Mouse (Mus musculus) lung, adult 2 months (tissue): Measurements from ENCODE around the gene C2cd3.
A peak's percentile ranks its signal among the peaks of the same experiment; 100 is the strongest.

Experiments
- CTCF ChIP-seq: fragments of 200-500 bp; IDR thresholded peaks from 2 replicates; pipeline ENCODE4 v1.5.1; 2011; ENCODE audit warnings: mild to moderate bottlenecking, low read length, control low read depth; ENCODE audit not compliant: insufficient read depth
- POLR2A ChIP-seq: fragments of 200-500 bp; IDR thresholded peaks from 2 replicates; pipeline ENCODE4 v1.6.1; 2011; ENCODE audit warnings: low read depth, mild to moderate bottlenecking, control low read depth, low read length, borderline replicate concordance; ENCODE audit errors: extremely low read depth

DNA sequence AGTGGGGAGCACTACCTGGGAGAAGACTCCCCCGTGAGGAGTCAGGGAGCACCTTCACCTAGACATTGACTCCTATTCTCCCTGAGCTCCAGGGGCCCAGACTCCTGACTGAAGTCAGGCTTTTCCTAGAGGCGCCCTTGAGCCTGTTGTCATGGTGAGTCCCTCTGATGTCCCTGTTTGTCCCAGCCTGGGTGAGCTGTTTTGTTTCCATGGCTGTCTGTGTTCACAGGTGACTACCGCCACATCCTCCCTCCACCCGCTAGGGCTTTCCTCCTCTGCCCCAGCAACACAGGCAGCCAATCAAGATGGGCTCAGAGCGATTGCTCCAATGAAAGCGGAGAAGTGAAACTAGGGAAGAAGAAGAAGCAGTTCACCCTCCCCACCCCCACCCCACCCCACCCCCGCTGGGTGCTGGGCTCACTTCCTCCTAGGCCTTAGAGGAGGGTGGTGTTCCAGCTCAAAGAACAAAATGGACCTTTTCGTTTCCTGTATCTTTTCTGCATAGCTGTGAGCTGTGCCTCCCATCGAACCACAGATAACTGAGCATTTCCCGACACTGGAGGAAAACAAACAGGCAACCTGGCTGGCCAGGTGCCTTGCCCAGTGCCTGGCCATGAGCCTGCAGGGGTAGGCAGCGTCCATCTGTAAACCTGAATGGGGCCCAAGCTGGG is 123.7 kb downstream of the C2cd3 start:
- peak; percentile 45; the same call in 1 of the 2 replicates for TF ChIP-seq POLR2A
- TF ChIP-seq CTCF = no peak
